In the genomic region with DNA sequence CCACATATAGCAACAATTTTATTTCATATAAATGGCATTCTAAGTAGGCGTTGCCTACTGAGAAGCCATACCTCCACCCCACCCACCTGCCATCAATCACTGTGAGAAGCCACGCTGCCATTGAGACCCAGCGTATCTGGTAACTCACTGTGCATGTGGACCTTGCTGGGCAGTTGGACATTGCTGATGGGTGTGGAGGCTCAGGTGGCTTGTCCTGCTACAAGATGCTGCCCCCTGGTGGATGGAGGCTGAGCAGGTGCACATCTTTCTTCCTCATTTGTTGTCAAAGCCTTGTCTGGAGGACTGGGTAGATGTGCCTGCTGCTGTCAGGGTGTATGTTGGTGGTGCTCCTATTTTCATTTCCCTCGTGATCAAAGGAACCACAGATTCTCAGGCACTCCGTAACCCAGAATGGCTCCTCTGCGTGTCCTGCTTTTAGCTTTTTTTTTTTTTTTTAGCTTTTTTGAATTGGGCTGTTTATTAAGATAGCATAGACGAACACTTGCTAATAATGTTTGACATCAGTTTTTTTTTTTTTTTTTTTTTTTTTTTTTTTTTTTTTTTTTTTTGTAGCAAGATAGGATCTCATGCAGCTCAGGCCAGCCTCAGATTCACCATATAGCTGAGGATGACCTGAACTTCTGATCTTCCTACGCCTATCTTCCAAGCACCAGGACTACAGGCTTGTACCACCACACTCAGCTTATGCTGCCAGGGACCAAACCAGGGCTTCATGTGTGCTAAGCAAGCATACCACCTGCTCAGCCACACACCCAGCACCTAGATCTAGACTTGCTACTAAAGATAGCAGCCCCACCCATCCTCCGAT, we compare ENCODE assay signal across 7 mouse cellular contexts. TPM values are rescaled to one million over a fixed set of nuclear protein-coding genes. Genes with fewer than 3 reads are reported as not detected.
DNase-seq lines count a peak whose midpoint lies in the region; ATAC-seq and TF ChIP-seq lines count a peak whose summit lies in the region.

No protein-coding gene starts in this region.

- no peak overlapping the region for H3K27ac ChIP-seq in CH12.LX (ENCODE audit: insufficient read depth, low read depth)

- no peak overlapping the region for H3K4me3 ChIP-seq in CH12.LX (replicated peaks in 1 of 3; ENCODE audit: low read depth in 2 of 3, low read length in 2 of 3, poor library complexity in 1 of 3)

- no peaks in the 10 kb centered on the region for H3K4me1 ChIP-seq in CH12.LX (ENCODE audit: control insufficient read depth in 1 of 2, insufficient read depth in 2 of 2)

- TF ChIP-seq EP300 in CH12.LX (IDR thresholded peaks at IDR 0.05; ENCODE audit: low read length): no peak

- peak; percentile 75 for ATAC-seq in megakaryocyte-erythroid progenitor cell, adult 5-6 weeks (replicated peaks; ENCODE audit: low FRiP score, low TSS enrichment, poor library complexity, severe bottlenecking)

- TF ChIP-seq CTCF in CH12.LX (conservative IDR thresholded peaks at IDR 0.05 in 1 of 2, IDR thresholded peaks at IDR 0.05 in 1 of 2; ENCODE audit: low read depth in 2 of 2, low read length in 2 of 2): peak; percentile 79

- TF ChIP-seq RAD21 in CH12.LX (IDR thresholded peaks at IDR 0.05; ENCODE audit: low read depth, low read length): peak; percentile 57

- peaks cover 22 to 39% of the 10 kb centered on the region in 2 experiments for H3K36me3 ChIP-seq in CH12.LX (replicated peaks in 1 of 2; ENCODE audit: control insufficient read depth in 1 of 2, insufficient read depth in 1 of 2, low read length in 1 of 2)

- H3K27me3 ChIP-seq in CH12.LX (replicated peaks): peaks cover 36% of the 10 kb centered on the region

- H3K9ac ChIP-seq in CH12.LX (ENCODE audit: insufficient read depth, low read depth): no peak overlapping the region

- no peaks in the 10 kb centered on the region for H3K79me2 ChIP-seq in CH12.LX (replicated peaks; ENCODE audit: control insufficient read depth, extremely low read depth, insufficient read depth, poor library complexity, severe bottlenecking)

- TF ChIP-seq POLR2A in CH12.LX (IDR thresholded peaks at IDR 0.05; ENCODE audit: low read depth, low read length): no peak

- peak; percentile 73 for DNase-seq in CH12.LX (ENCODE audit: extremely low read depth)
- DNase-seq in NIH3T3 (ENCODE audit: low read depth): peak; percentile 66
- DNase-seq in cerebellum, postnatal 14 days: peak; percentile 76 to 89
- peak; percentile 61 to 64 for DNase-seq in gastrocnemius, postnatal 36 days
- peak; percentile 63 to 78 for DNase-seq in left cerebral cortex, adult 18-20 months (ENCODE audit: low spot score in 2 of 2)
- peak; percentile 28 to 65 for DNase-seq in spleen, adult 18-20 months

- in situ Hi-C loops in CH12.LX (cut with MboI; ENCODE audit: low pct_ligation_motif_present, low pct_unique_long_range_greater_than_20kb, low sequenced_read_pairs): no loop called here

- no peaks in the 10 kb centered on the region for H3K9me3 ChIP-seq in CH12.LX (replicated peaks; ENCODE audit: low read length)

- dilution Hi-C loops in CH12.LX (cut with MboI; ENCODE audit: extremely low pct_ligation_motif_present, extremely low pct_unique_long_range_greater_than_20kb, low sequenced_read_pairs): no loop called here

- no peak overlapping the region for H3K4me2 ChIP-seq in CH12.LX (ENCODE audit: insufficient read depth, low read depth, poor library complexity, severe bottlenecking)

- intact Hi-C loops in gastrocnemius, postnatal 36 days (cut with DNase I): loop anchor here (2.0 kb wide), 1 partner anchor 38 kb away; no protein-coding TSS in a partner anchor

TF ChIP-seq in CH12.LX, 34 proteins besides CTCF, POLR2A, EP300 and RAD21:
- no peak for TF ChIP-seq NELFE (IDR thresholded peaks at IDR 0.05; ENCODE audit: low read depth, low read length)
- peak; percentile 40; the same call in 1 of the 2 replicates for TF ChIP-seq ZNF384 (IDR thresholded peaks at IDR 0.05; ENCODE audit: low read depth, low read length)
- TF ChIP-seq SMC3 (IDR thresholded peaks at IDR 0.05; ENCODE audit: low read depth, low read length): peak; percentile 74
- TF ChIP-seq MAFK (IDR thresholded peaks at IDR 0.05; ENCODE audit: insufficient replicate concordance, low read length): no peak
- TF ChIP-seq MAZ (IDR thresholded peaks at IDR 0.05; ENCODE audit: low read depth, low read length): no peak
- TF ChIP-seq USF1 (IDR thresholded peaks at IDR 0.05; ENCODE audit: low read depth, low read length): no peak
- TF ChIP-seq ELF1 (IDR thresholded peaks at IDR 0.05; ENCODE audit: low read depth, low read length): 0 out of 2 replicates have a peak, but pooled peaks have one; percentile 35
- no peak for TF ChIP-seq ETS1 (conservative IDR thresholded peaks at IDR 0.05; ENCODE audit: low read depth, low read length)
- TF ChIP-seq MYC (IDR thresholded peaks at IDR 0.05; ENCODE audit: low read depth, low read length): no peak
- TF ChIP-seq TBP (conservative IDR thresholded peaks at IDR 0.05; ENCODE audit: low read depth, low read length): no peak
- no peak for TF ChIP-seq E2F4 (IDR thresholded peaks at IDR 0.05; ENCODE audit: insufficient replicate concordance, low read depth, low read length)
- TF ChIP-seq SIN3A (IDR thresholded peaks at IDR 0.05; ENCODE audit: low read length): no peak
- TF ChIP-seq RCOR1 (conservative IDR thresholded peaks at IDR 0.05; ENCODE audit: low read depth, low read length): no peak
TF ChIP-seq in CH12.LX: peak in this region for 3.

RNA-seq across cellular contexts. Expression of gene Lrpap1, which starts 16.6 kb away (rescaled TPM):
- total RNA-seq in CH12.LX (2012; rRNA removed) (39.6 and 44.5 TPM in 2 replicates), CH12.LX (2014; rRNA removed) (22.9 and 26.5 TPM in 2 replicates)
- polyA plus RNA-seq in CH12.LX (2012; ENCODE audit: insufficient read length, low read depth): 43.7 and 55.5 TPM in 2 replicates
- total RNA-seq in gastrocnemius, postnatal 36 days (2021): 10 to 100 TPM; 28.4 to 28.5 TPM
- 100 to 1,000 TPM; 142 to 156 TPM for total RNA-seq in left cerebral cortex, adult 18-20 months (2021)
- 22.9 and 26.7 TPM in 2 replicates for total RNA-seq in megakaryocyte-erythroid progenitor cell, adult 5-6 weeks (2014; fragmentation: Nextera tagmentation)
- 42.8 and 51.0 TPM in 2 replicates for total RNA-seq in megakaryocyte-erythroid progenitor cell, adult 5-6 weeks (2017)

RNA-seq across cellular contexts. Expression of gene Dok7, which starts 32.4 kb away (rescaled TPM):
- total RNA-seq in CH12.LX (2012; rRNA removed) (0.04 TPM in 1 of 2 replicates, not detected in the other), CH12.LX (2014; rRNA removed) (not detected in 2 replicates)
- polyA plus RNA-seq in CH12.LX (2012; ENCODE audit: insufficient read length, low read depth): not detected in 2 replicates
- total RNA-seq in gastrocnemius, postnatal 36 days (2021): 10 to 100 TPM; 26.8 to 28.4 TPM
- total RNA-seq in left cerebral cortex, adult 18-20 months (2021): 10 to 100 TPM; 24.7 to 26.6 TPM
- total RNA-seq in megakaryocyte-erythroid progenitor cell, adult 5-6 weeks (2014; fragmentation: Nextera tagmentation): not detected in 2 replicates
- not detected in 2 replicates for total RNA-seq in megakaryocyte-erythroid progenitor cell, adult 5-6 weeks (2017)

RNA-seq across cellular contexts. Expression of gene Hgfac, which starts 47.7 kb away (rescaled TPM):
- total RNA-seq in CH12.LX (2012; rRNA removed) (0.21 TPM in 1 of 2 replicates, not detected in the other), CH12.LX (2014; rRNA removed) (not detected in 2 replicates)
- polyA plus RNA-seq in CH12.LX (2012; ENCODE audit: insufficient read length, low read depth): not detected in 2 replicates
- total RNA-seq in gastrocnemius, postnatal 36 days (2021): under 1 TPM in 1 of 2 experiments, not detected in 1; 0.37 TPM
- total RNA-seq in left cerebral cortex, adult 18-20 months (2021): 1 to 10 TPM; 1.1 to 1.7 TPM
- not detected in 2 replicates for total RNA-seq in megakaryocyte-erythroid progenitor cell, adult 5-6 weeks (2014; fragmentation: Nextera tagmentation)
- total RNA-seq in megakaryocyte-erythroid progenitor cell, adult 5-6 weeks (2017): 1.7 and 2.3 TPM in 2 replicates

Comparison
In these comparisons a context has a peak if more than half of its experiments do, and no peak if none do; other contexts are left out.
1. RNA of gene Dok7, which starts 32.4 kb away (total RNA-seq): 26.8 to 28.4 TPM in gastrocnemius, postnatal 36 days and 24.7 to 26.6 TPM in left cerebral cortex, adult 18-20 months; 0.04 TPM in CH12.LX and not detected in megakaryocyte-erythroid progenitor cell, adult 5-6 weeks; every median in the first group is over 10 times any median in the second.
2. Peak in every context shown above with its lines, with median percentiles within 50 percentile points of each other: DNase-seq.